ENCODE assay signal across 19 mouse cellular contexts in the genomic region with DNA sequence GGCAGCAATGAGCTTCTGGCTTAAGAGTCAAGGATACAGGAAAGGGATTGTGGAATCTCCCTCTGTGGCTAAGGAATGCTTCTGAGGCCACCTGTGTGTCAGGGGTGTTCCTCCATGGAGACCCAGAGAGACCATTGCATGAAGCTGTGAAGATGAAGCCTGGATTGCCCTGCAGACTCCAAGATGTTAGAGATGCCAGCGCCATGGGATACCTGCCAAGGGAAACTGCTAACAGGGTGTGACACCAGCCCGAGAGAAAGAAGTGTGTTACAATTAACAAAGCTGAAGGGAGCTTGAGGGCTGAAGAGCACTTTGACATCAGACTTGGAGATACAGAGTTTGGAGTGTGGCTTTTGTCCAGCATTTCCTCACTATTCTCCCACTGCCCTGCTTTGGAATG.
"Had no signal": no experiment of that assay in that cellular context is flagged by ENCODE, and none has a peak within 500 bp of the region (broad histone marks: within the 10 kb centered on the region; RNA-seq: fewer than 3 reads in every experiment).

No protein-coding gene starts in this region.

- H3K4me1 ChIP-seq: lung, embryonic 15.5 days; midbrain, embryonic 10.5 days; midbrain, embryonic 12.5 days; neural tube, embryonic 13.5 days; neural tube, embryonic 15.5 days had no signal

- H3K36me3 ChIP-seq: lung, embryonic 15.5 days; midbrain, embryonic 10.5 days; midbrain, embryonic 12.5 days; neural tube, embryonic 13.5 days; neural tube, embryonic 15.5 days had no signal

- H3K9ac ChIP-seq: lung, embryonic 15.5 days; midbrain, embryonic 12.5 days; neural tube, embryonic 13.5 days; neural tube, embryonic 15.5 days had no signal

- H3K27ac ChIP-seq: lung, embryonic 15.5 days; macrophage; midbrain, embryonic 10.5 days; midbrain, embryonic 12.5 days; neural tube, embryonic 13.5 days; neural tube, embryonic 15.5 days had no signal

- DNase-seq: lung, adult 2 months; lung, postnatal 14 days; lung, postnatal 36 days; midbrain, embryonic 14.5 days; retina, postnatal 1 day; right cerebral cortex, adult 18-20 months; right cerebral cortex, postnatal 25 days; right cerebral cortex, postnatal 4 days; spleen, adult 18-20 months; thymus, adult 18-20 months; thymus, postnatal 14 days; thymus, postnatal 36 days had no signal

- H3K4me3 ChIP-seq: lung, embryonic 15.5 days; midbrain, embryonic 10.5 days; midbrain, embryonic 12.5 days; myocyte; neural tube, embryonic 13.5 days; neural tube, embryonic 15.5 days had no signal

- H3K27me3 ChIP-seq: lung, embryonic 15.5 days; midbrain, embryonic 12.5 days; neural tube, embryonic 13.5 days; neural tube, embryonic 15.5 days had no signal
